Mouse (Mus musculus) gastrocnemius, adult 18-20 months (tissue): ENCODE results near the gene Rars. TPM values are rescaled to one million over a fixed set of nuclear protein-coding genes. Genes with fewer than 3 reads are reported as not detected.

ENCODE experiments used
- DNase-seq: peaks from one replicate; pipeline ENCODE4 v3.0.0; 2021; ENCODE audit warnings: low spot score
- microRNA-seq: library from miRNA; unstranded; fragments of <30 nt; microRNA quantifications from one replicate; pipeline ENCODE4 v1.2.0, GENCODE M21; 2021
- total RNA-seq, 2 experiments: library from RNA; stranded (reverse); gene quantifications; 2 replicates each; pipeline ENCODE4 v1.2.3; 2021

The Rars gene
- total RNA-seq, 2 experiments from 2014 or later = 37.3 to 39.1 TPM

GRCm38 (mm10) chr11:35770741-35771504 lies 63.4 kb downstream of the Rars start:
- no peak for DNase-seq

- DNase-seq = peak; percentile 76
These were observed 64.4 kb downstream of the Rars start for GRCm38 (mm10) chr11:35769746-35770437.

- DNase-seq = peak; percentile 99
These were observed 65.0 kb downstream of the Rars start, which contains the start of gene Pank3 for GRCm38 (mm10) chr11:35769188-35769745. Gene Pank3 (plus strand): TSS chr11:35769484.

- no peak for DNase-seq
These were observed 67.5 kb downstream of the Rars start for GRCm38 (mm10) chr11:35766845-35767244.

GRCm38 (mm10) chr11:35760627-35761003 lies 73.7 kb downstream of the Rars start:
- no peak for DNase-seq

GRCm38 (mm10) chr11:35760001-35760626 lies 74.2 kb downstream of the Rars start:
- DNase-seq = no peak

Small RNA genes lying within 50 kb of the gene (microRNA-seq; reads per million reads assigned to microRNA genes)
- gene Mir103-1 = 1.0 reads per million

Other genes with a start within 250 kb of the Rars start
- 10 to 100 TPM; 15.1 to 16.0 TPM for gene Pank3, start 65.0 kb downstream of the Rars start, total RNA-seq
- not detected for gene Fbll1, start 35.6 kb downstream of the Rars start, total RNA-seq
- under 1 TPM; 0.07 to 0.25 TPM for gene Wwc1, start 146.0 kb upstream of the Rars start, total RNA-seq